Mouse (Mus musculus) embryonic stem cell, embryonic (primary cell): ENCODE measurements around the gene Tmem214.

Source experiments
- CTCF ChIA-PET, 4 experiments: fragments of 300-600 bp in 2 of 4; fragments of 350-600 bp in 2 of 4; sonication (Branson Sonifier 250); formaldehyde crosslinking; loops; one replicate each; lab custom pipeline; 2022; ENCODE audit warnings: inconsistent platforms in 2 of 4; lab: Charles Lee
- POLR2A ChIA-PET, 4 experiments: fragments of 300-600 bp in 2 of 4; fragments of 350-600 bp in 2 of 4; sonication (Branson Sonifier 250); formaldehyde crosslinking; loops; one replicate each; lab custom pipeline; 2022; ENCODE audit warnings: antibody characterized with exemption in 4 of 4, inconsistent platforms in 1 of 4; lab: Charles Lee

The Tmem214 gene

GRCm38 (mm10) chr5:30889088-30889754 lies 21.4 kb downstream of the Tmem214 start:
- ChIA-PET POLR2A (interaction anchor here (0.6 to 25.6 kb wide), 45 partner anchors 9 to 782 kb away, joined by 3 to 838 read pairs (median 5); partner anchors contain the start of genes Ost4 (in 4 of the 4), Atraid (in 3 of the 4), Gm29609 (in 3 of the 4) and Khk (in 3 of the 4)), CTCF (interaction anchor here (0.5 to 3.2 kb wide), 10 partner anchors 10 to 713 kb away, joined by 3 to 15 read pairs (median 3); partner anchors contain the start of gene Ost4 (in 1 of the 4))

- POLR2A ChIA-PET = interaction anchor here in 3 of 4 experiments (0.7 to 25.6 kb wide), 13 partner anchors 11 to 290 kb away, joined by 3 to 838 read pairs (median 6); partner anchors contain the start of genes Khk (in 3 of the 3), Ost4 (in 3 of the 3), Emilin1 (in 2 of the 3) and Slc5a6 (in 2 of the 3)
- CTCF ChIA-PET = interaction anchor here in 1 of 4 experiments (0.7 kb wide), 1 partner anchor 11 kb away, joined by 3 read pairs; no protein-coding TSS in a partner anchor
Measured at GRCm38 (mm10) chr5:30890375-30890774, 22.6 kb downstream of the Tmem214 start.

GRCm38 (mm10) chr5:30901860-30902259 lies 34.0 kb downstream of the Tmem214 start:
- ChIA-PET POLR2A (interaction anchor here (0.9 to 30.7 kb wide), 16 partner anchors 4 to 58 kb away, joined by 3 to 838 read pairs (median 4); partner anchors contain the start of genes Agbl5 (in 3 of the 4), Emilin1 (in 1 of the 4), Khk (in 1 of the 4) and Ost4 (in 1 of the 4)), CTCF (interaction anchor here in 2 of 4 experiments (0.6 kb wide), 2 partner anchors 90 to 96 kb away, joined by 5 to 8 read pairs; no protein-coding TSS in a partner anchor)

- CTCF ChIA-PET = interaction anchor here (0.6 to 4.3 kb wide), 18 partner anchors 8 to 311 kb away, joined by 3 to 15 read pairs (median 3); partner anchors contain the start of genes Agbl5 (in 1 of the 4), Atraid (in 1 of the 4) and Slc5a6 (in 1 of the 4)
Measured at GRCm38 (mm10) chr5:30907413-30908059, 39.7 kb downstream of the Tmem214 start, which contains the start of gene Ost4. Gene Ost4, minus strand, starts transcription at chr5:30907788.

GRCm38 (mm10) chr5:30908426-30909299 lies 40.9 kb downstream of the Tmem214 start:
- CTCF ChIA-PET = interaction anchor here in 1 of 4 experiments (1.2 to 4.3 kb wide), 3 partner anchors 7 to 20 kb away, joined by 6 to 15 read pairs (median 8); partner anchors contain the start of gene Agbl5

More at GRCm38 (mm10) chr5:30907413-30908059, 39.7 kb downstream of the Tmem214 start, which contains the start of gene Ost4:
- POLR2A ChIA-PET = interaction anchor here (0.5 to 30.7 kb wide), 57 partner anchors 3 to 752 kb away, joined by 3 to 838 read pairs (median 5); partner anchors contain the start of genes Agbl5 (in 4 of the 4), Atraid (in 3 of the 4), Khk (in 3 of the 4) and Slc5a6 (in 3 of the 4)

GRCm38 (mm10) chr5:30909300-30909659 lies 41.5 kb downstream of the Tmem214 start:
- ChIA-PET CTCF (no interaction called here), POLR2A (interaction anchor here in 3 of 4 experiments (0.5 to 30.7 kb wide), 15 partner anchors 1 to 145 kb away, joined by 3 to 838 read pairs (median 3); partner anchors contain the start of genes Agbl5 (in 3 of the 3), Cad (in 1 of the 3), Emilin1 (in 1 of the 3) and Khk (in 1 of the 3))

More at GRCm38 (mm10) chr5:30908426-30909299, 40.9 kb downstream of the Tmem214 start:
- POLR2A ChIA-PET = interaction anchor here in 3 of 4 experiments (0.5 to 30.7 kb wide), 29 partner anchors 2 to 586 kb away, joined by 3 to 838 read pairs (median 5); partner anchors contain the start of genes Agbl5 (in 3 of the 3), Preb (in 2 of the 3), Atraid (in 1 of the 3) and Cad (in 1 of the 3)

GRCm38 (mm10) chr5:30909863-30910262 lies 42.1 kb downstream of the Tmem214 start:
- ChIA-PET POLR2A (interaction anchor here in 3 of 4 experiments (0.7 to 30.7 kb wide), 9 partner anchors 0 to 145 kb away, joined by 3 to 838 read pairs (median 8); partner anchors contain the start of genes Agbl5 (in 2 of the 3), Cad (in 1 of the 3), Emilin1 (in 1 of the 3) and Khk (in 1 of the 3)), CTCF (interaction anchor here in 1 of 4 experiments (1.2 kb wide), 1 partner anchor 200 kb away, joined by 4 read pairs; no protein-coding TSS in a partner anchor)

GRCm38 (mm10) chr5:30910481-30910880 lies 42.7 kb downstream of the Tmem214 start:
- CTCF ChIA-PET = interaction anchor here in 1 of 4 experiments (1.2 kb wide), 1 partner anchor 201 kb away, joined by 4 read pairs; no protein-coding TSS in a partner anchor
- POLR2A ChIA-PET = interaction anchor here in 3 of 4 experiments (0.6 to 30.7 kb wide), 6 partner anchors 0 to 215 kb away, joined by 3 to 838 read pairs (median 190); partner anchors contain the start of genes Agbl5 (in 2 of the 3), Emilin1 (in 1 of the 3), Khk (in 1 of the 3) and Ost4 (in 1 of the 3)

- POLR2A ChIA-PET = interaction anchor here in 3 of 4 experiments (0.5 to 30.7 kb wide), 16 partner anchors 10 to 268 kb away, joined by 3 to 838 read pairs (median 4); partner anchors contain the start of genes Agbl5 (in 3 of the 3), Atraid (in 1 of the 3), Cad (in 1 of the 3) and Gm29609 (in 1 of the 3)
- CTCF ChIA-PET = interaction anchor here in 3 of 4 experiments (0.5 to 1.8 kb wide), 5 partner anchors 9 to 18 kb away, joined by 3 to 8 read pairs (median 4); partner anchors contain the start of gene Khk (in 2 of the 3)
Measured at GRCm38 (mm10) chr5:30912156-30912555, 44.3 kb downstream of the Tmem214 start.

GRCm38 (mm10) chr5:30913060-30913841 lies 45.4 kb downstream of the Tmem214 start, which contains the start of gene Emilin1:
Gene Emilin1, plus strand, starts transcription at chr5:30913402.
- CTCF ChIA-PET = interaction anchor here (0.7 to 1.8 kb wide), 8 partner anchors 8 to 138 kb away, joined by 3 to 10 read pairs (median 4); partner anchors contain the start of gene Khk (in 2 of the 4)

GRCm38 (mm10) chr5:30914101-30914635 lies 46.4 kb downstream of the Tmem214 start:
- ChIA-PET POLR2A (interaction anchor here in 3 of 4 experiments (0.6 to 30.7 kb wide), 15 partner anchors 8 to 266 kb away, joined by 3 to 838 read pairs (median 4); partner anchors contain the start of genes Agbl5 (in 2 of the 3), Atraid (in 1 of the 3), Gm29609 (in 1 of the 3) and Gtf3c2 (in 1 of the 3)), CTCF (interaction anchor here in 2 of 4 experiments (0.8 to 1.2 kb wide), 3 partner anchors 34 to 139 kb away, joined by 3 to 5 read pairs (median 3); no protein-coding TSS in a partner anchor)

More at GRCm38 (mm10) chr5:30913060-30913841, 45.4 kb downstream of the Tmem214 start, which contains the start of gene Emilin1:
- POLR2A ChIA-PET = interaction anchor here (0.5 to 30.7 kb wide), 35 partner anchors 9 to 715 kb away, joined by 3 to 838 read pairs (median 4); partner anchors contain the start of genes Agbl5 (in 3 of the 4), Atraid (in 2 of the 4), Slc5a6 (in 2 of the 4) and Cad (in 1 of the 4)

GRCm38 (mm10) chr5:30914849-30915248 lies 47.0 kb downstream of the Tmem214 start:
- POLR2A ChIA-PET = interaction anchor here in 3 of 4 experiments (0.5 to 30.7 kb wide), 18 partner anchors 9 to 419 kb away, joined by 3 to 838 read pairs (median 4); partner anchors contain the start of genes Agbl5 (in 2 of the 3), Ost4 (in 2 of the 3), Dpysl5 (in 1 of the 3) and Trim54 (in 1 of the 3)
- CTCF ChIA-PET = interaction anchor here (0.7 to 3.9 kb wide), 10 partner anchors 10 to 278 kb away, joined by 3 to 26 read pairs (median 4); partner anchors contain the start of genes Eif2b4 (in 1 of the 4) and Snx17 (in 1 of the 4)

GRCm38 (mm10) chr5:30915456-30915855 lies 47.6 kb downstream of the Tmem214 start:
- ChIA-PET CTCF (interaction anchor here (0.6 to 3.9 kb wide), 27 partner anchors 8 to 277 kb away, joined by 3 to 26 read pairs (median 3); partner anchors contain the start of genes Ost4 (in 2 of the 4), Agbl5 (in 1 of the 4), Eif2b4 (in 1 of the 4) and Snx17 (in 1 of the 4)), POLR2A (interaction anchor here (0.5 to 30.7 kb wide), 34 partner anchors 8 to 420 kb away, joined by 3 to 838 read pairs (median 4); partner anchors contain the start of genes Ost4 (in 4 of the 4), Agbl5 (in 2 of the 4), Atraid (in 1 of the 4) and Dpysl5 (in 1 of the 4))
